Mouse (Mus musculus) G1E (cell line): ENCODE measurements around the gene Spen.

Experiments used
- CTCF ChIP-seq: IDR thresholded peaks from 2 replicates; pipeline ENCODE4 v1.5.1; 2012; ENCODE audit warnings: low read depth, low read length, inconsistent platforms, mixed read lengths
- GATA1 ChIP-seq: IDR thresholded peaks from 2 replicates; pipeline ENCODE4 v1.6.1; 2012; ENCODE audit warnings: borderline replicate concordance, low read length, inconsistent platforms, mixed read lengths
- POLR2AphosphoS5 ChIP-seq: IDR thresholded peaks from 2 replicates; pipeline ENCODE4 v1.6.1; 2012; ENCODE audit warnings: low read depth, low read length, inconsistent platforms; ENCODE audit not compliant: insufficient replicate concordance
- TAL1 ChIP-seq: conservative IDR thresholded peaks from 2 replicates; pipeline ENCODE4 v1.6.1; 2012; ENCODE audit warnings: low read depth, low read length, inconsistent platforms, mixed read lengths

- TF ChIP-seq CTCF (no peak), TAL1 (no peak), GATA1 (no peak), POLR2AphosphoS5 (no peak)
Measured at GRCm38 (mm10) chr4:141426796-141427745, 111.3 kb downstream of the Spen start.
